Mouse (Mus musculus): Measurements from ENCODE around the gene Cebpa. TPM values are rescaled to one million over a fixed set of nuclear protein-coding genes. Genes with fewer than 3 reads are reported as not detected.

The Cebpa gene
- total RNA-seq, 2 experiments from 2014 or later: 0.37 TPM; not detected in 1

- ATAC-seq (replicated peaks; ENCODE audit: low FRiP score, low TSS enrichment, poor library complexity, severe bottlenecking): no peak
Measured at GRCm38 (mm10) chr7:35139880-35140279, 20.8 kb downstream of the Cebpa start.

GRCm38 (mm10) chr7:35141519-35141918 lies 22.4 kb downstream of the Cebpa start:
- ATAC-seq (replicated peaks; ENCODE audit: low FRiP score, low TSS enrichment, poor library complexity, severe bottlenecking): no peak

GRCm38 (mm10) chr7:35142522-35142921 lies 23.4 kb downstream of the Cebpa start:
- no peak for ATAC-seq (replicated peaks; ENCODE audit: low FRiP score, low TSS enrichment, poor library complexity, severe bottlenecking)

- ATAC-seq (replicated peaks; ENCODE audit: low FRiP score, low TSS enrichment, poor library complexity, severe bottlenecking): no peak
Measured at GRCm38 (mm10) chr7:35143864-35144618, 24.9 kb downstream of the Cebpa start.

GRCm38 (mm10) chr7:35145068-35145467 lies 26.0 kb downstream of the Cebpa start:
- no peak for ATAC-seq (replicated peaks; ENCODE audit: low FRiP score, low TSS enrichment, poor library complexity, severe bottlenecking)

GRCm38 (mm10) chr7:35146269-35146668 lies 27.2 kb downstream of the Cebpa start:
- ATAC-seq (replicated peaks; ENCODE audit: low FRiP score, low TSS enrichment, poor library complexity, severe bottlenecking): no peak

- ATAC-seq (replicated peaks; ENCODE audit: low FRiP score, low TSS enrichment, poor library complexity, severe bottlenecking): no peak
Measured at GRCm38 (mm10) chr7:35149616-35150433, 30.7 kb downstream of the Cebpa start.

GRCm38 (mm10) chr7:35150860-35151259 lies 31.8 kb downstream of the Cebpa start:
- ATAC-seq (replicated peaks; ENCODE audit: low FRiP score, low TSS enrichment, poor library complexity, severe bottlenecking): no peak

- 0 out of 2 replicates have a peak, but pooled peaks have one; percentile 29 for ATAC-seq (replicated peaks; ENCODE audit: low FRiP score, low TSS enrichment, poor library complexity, severe bottlenecking)
Measured at GRCm38 (mm10) chr7:35154449-35154848, 35.4 kb downstream of the Cebpa start.

GRCm38 (mm10) chr7:35156561-35157477 lies 37.7 kb downstream of the Cebpa start:
- peak; percentile 43; the same call in 1 of the 2 replicates for ATAC-seq (replicated peaks; ENCODE audit: low FRiP score, low TSS enrichment, poor library complexity, severe bottlenecking)

GRCm38 (mm10) chr7:35157512-35157911 lies 38.4 kb downstream of the Cebpa start:
- ATAC-seq (replicated peaks; ENCODE audit: low FRiP score, low TSS enrichment, poor library complexity, severe bottlenecking): no peak

GRCm38 (mm10) chr7:35162443-35162842 lies 43.4 kb downstream of the Cebpa start:
- ATAC-seq (replicated peaks; ENCODE audit: low FRiP score, low TSS enrichment, poor library complexity, severe bottlenecking): no peak

- ATAC-seq (replicated peaks; ENCODE audit: low FRiP score, low TSS enrichment, poor library complexity, severe bottlenecking): no peak
Measured at GRCm38 (mm10) chr7:35163600-35163999, 44.5 kb downstream of the Cebpa start.

- no peak for ATAC-seq (replicated peaks; ENCODE audit: low FRiP score, low TSS enrichment, poor library complexity, severe bottlenecking)
Measured at GRCm38 (mm10) chr7:35164131-35164530, 45.0 kb downstream of the Cebpa start.

- no peak for ATAC-seq (replicated peaks; ENCODE audit: low FRiP score, low TSS enrichment, poor library complexity, severe bottlenecking)
Measured at GRCm38 (mm10) chr7:35166988-35167387, 47.9 kb downstream of the Cebpa start.

- ATAC-seq (replicated peaks; ENCODE audit: low FRiP score, low TSS enrichment, poor library complexity, severe bottlenecking): no peak
Measured at GRCm38 (mm10) chr7:35167925-35168324, 48.8 kb downstream of the Cebpa start.

GRCm38 (mm10) chr7:35169341-35169740 lies 50.2 kb downstream of the Cebpa start:
- ATAC-seq (replicated peaks; ENCODE audit: low FRiP score, low TSS enrichment, poor library complexity, severe bottlenecking): peak; percentile 86

Data from megakaryocyte-erythroid progenitor cell, adult 5-6 weeks (primary cell).